Mouse (Mus musculus) forebrain, embryonic 14.5 days (tissue): ENCODE data around the gene Ldlrap1. TPM values are rescaled to one million over a fixed set of nuclear protein-coding genes. Genes with fewer than 3 reads are reported as not detected.

Experiments used
- ATAC-seq: fragments of 200-750 bp; cut with Nextera tagmentation; 2 replicates; pipeline ENCODE4 v1.8.0; 2017; ENCODE audit warnings: mild to moderate bottlenecking, moderate library complexity
- DNase-seq: peaks from one replicate; pipeline ENCODE4 v3.0.0-alpha.2; 2015; ENCODE audit warnings: low spot score
- H3K27ac ChIP-seq: fragments of 300-500 bp; sonication (generic); 2 replicates; pipeline ENCODE4 v1.5.1; 2014; ENCODE audit warnings: low read depth, mild to moderate bottlenecking, control low read depth, low read length, moderate library complexity
- H3K27me3 ChIP-seq: fragments of 300-500 bp; sonication (generic); replicated peaks from 2 replicates; pipeline ENCODE4 v1.6.1; 2014; ENCODE audit warnings: low read length, control low read depth, mixed read lengths; ENCODE audit not compliant: control insufficient read depth, insufficient read depth
- H3K36me3 ChIP-seq: fragments of 300-500 bp; sonication (generic); 2 replicates; pipeline ENCODE4 v1.6.1; 2014; ENCODE audit warnings: low read length, control low read depth; ENCODE audit not compliant: control insufficient read depth, insufficient read depth
- H3K4me1 ChIP-seq: fragments of 300-500 bp; sonication (generic); 2 replicates; pipeline ENCODE4 v1.6.1; 2014; ENCODE audit warnings: antibody characterized with exemption, low read length, control low read depth; ENCODE audit not compliant: control insufficient read depth, insufficient read depth
- H3K4me2 ChIP-seq: fragments of 300-500 bp; sonication (generic); 2 replicates; pipeline ENCODE4 v1.6.1; 2014; ENCODE audit warnings: mild to moderate bottlenecking, control low read depth, low read length
- H3K4me3 ChIP-seq: fragments of 300-500 bp; sonication (generic); 2 replicates; pipeline ENCODE4 v1.5.1; 2014; ENCODE audit warnings: low read depth, low read length, control low read depth
- H3K9ac ChIP-seq: fragments of 300-500 bp; sonication (generic); 2 replicates; pipeline ENCODE4 v1.6.1; 2014; ENCODE audit warnings: mild to moderate bottlenecking, low read length, control low read depth, moderate library complexity
- H3K9me3 ChIP-seq: fragments of 300-500 bp; sonication (generic); replicated peaks from 2 replicates; pipeline ENCODE4 v1.6.1; 2016; ENCODE audit warnings: low read length, control low read depth, mixed read lengths; ENCODE audit not compliant: control insufficient read depth
- WGBS: fragments of 180-500 bp; shearing (Covaris S2); extraction: QIAGEN DNeasy Blood & Tissue Kit; methylation state at CpG from one replicate; pipeline ENCODE4 v1.1.7; 2014; 5-methylcytosine and 5-hydroxymethylcytosine counted together
- polyA plus RNA-seq: library from polyadenylated mRNA; unstranded; fragments of >200 nt; fragmentation: Nextera tagmentation; extraction: Ambion mirVana; gene quantifications from 2 replicates; pipeline ENCODE4 v1.2.1, GENCODE M21; 2014

Ldlrap1 gene
- polyA plus RNA-seq, 1 experiment from 2014 or later, result 1.6 TPM

GRCm38 (mm10) chr4:134766904-134767425 is 859 bp downstream of the Ldlrap1 start:
- ATAC-seq (no peak), DNase-seq (no peak)
- peak overlapping the region; percentile 46 for H3K4me3 ChIP-seq
- H3K27me3 ChIP-seq, result peaks cover 5% of the 10 kb centered on the region; the same call in 1 of the 2 replicates
- peak overlapping the region; percentile 95 for H3K4me2 ChIP-seq
- peaks cover 9% of the 10 kb centered on the region for H3K4me1 ChIP-seq
- no peaks in the 10 kb centered on the region for H3K9me3 ChIP-seq
- 2% methylated on average over 23 of the region's 23 CpGs for WGBS
- no peaks in the 10 kb centered on the region for H3K36me3 ChIP-seq
- no peak overlapping the region for H3K27ac ChIP-seq
- peak overlapping the region; percentile 58 for H3K9ac ChIP-seq

GRCm38 (mm10) chr4:134766277-134766676 is 1.5 kb downstream of the Ldlrap1 start:
- no peak for ATAC-seq
- Histone ChIP-seq H3K27ac (no peak overlapping the region), H3K4me1 (peaks cover 9% of the 10 kb centered on the region), H3K4me3 (no peak overlapping the region), H3K9ac (no peak overlapping the region), H3K4me2 (no peak overlapping the region), H3K27me3 (peaks cover 5% of the 10 kb centered on the region; the same call in 1 of the 2 replicates), H3K9me3 (no peaks in the 10 kb centered on the region), H3K36me3 (no peaks in the 10 kb centered on the region)
- DNase-seq, result no peak
- 73% methylated on average over 6 of the region's 6 CpGs for WGBS

GRCm38 (mm10) chr4:134764333-134764732 is 3.5 kb downstream of the Ldlrap1 start:
- H3K36me3 ChIP-seq, result no peaks in the 10 kb centered on the region
- ATAC-seq (no peak), DNase-seq (no peak)
- 77% methylated on average over 3 of the region's 3 CpGs for WGBS
- H3K27me3 ChIP-seq, result peaks cover 4% of the 10 kb centered on the region; the same call in 1 of the 2 replicates
- no peak overlapping the region for H3K27ac ChIP-seq
- no peak overlapping the region for H3K4me2 ChIP-seq
- no peak overlapping the region for H3K4me3 ChIP-seq
- H3K4me1 ChIP-seq, result peaks cover 9% of the 10 kb centered on the region
- no peaks in the 10 kb centered on the region for H3K9me3 ChIP-seq
- H3K9ac ChIP-seq, result no peak overlapping the region

GRCm38 (mm10) chr4:134762360-134762759 is 5.5 kb downstream of the Ldlrap1 start:
- Histone ChIP-seq H3K9me3 (no peaks in the 10 kb centered on the region), H3K9ac (no peak overlapping the region), H3K4me3 (no peak overlapping the region), H3K4me2 (no peak overlapping the region), H3K27me3 (no peaks in the 10 kb centered on the region), H3K4me1 (peaks cover 6% of the 10 kb centered on the region), H3K27ac (no peak overlapping the region), H3K36me3 (no peaks in the 10 kb centered on the region)
- DNase-seq (no peak), ATAC-seq (no peak)
- 87% methylated on average over 6 of the region's 6 CpGs for WGBS

GRCm38 (mm10) chr4:134760793-134761201 is 7.0 kb downstream of the Ldlrap1 start:
- H3K9ac ChIP-seq, result no peak overlapping the region
- no peaks in the 10 kb centered on the region for H3K27me3 ChIP-seq
- no peak overlapping the region for H3K4me3 ChIP-seq
- no peaks in the 10 kb centered on the region for H3K9me3 ChIP-seq
- H3K4me2 ChIP-seq, result no peak overlapping the region
- H3K27ac ChIP-seq, result no peak overlapping the region
- no peaks in the 10 kb centered on the region for H3K36me3 ChIP-seq
- WGBS, result 56% methylated on average over 9 of the region's 9 CpGs
- DNase-seq, result no peak
- ATAC-seq, result no peak
- H3K4me1 ChIP-seq, result no peaks in the 10 kb centered on the region

GRCm38 (mm10) chr4:134760281-134760680 is 7.5 kb downstream of the Ldlrap1 start:
- no peaks in the 10 kb centered on the region for H3K9me3 ChIP-seq
- no peak overlapping the region for H3K9ac ChIP-seq
- H3K27ac ChIP-seq, result no peak overlapping the region
- H3K4me1 ChIP-seq, result no peaks in the 10 kb centered on the region
- no peak overlapping the region for H3K4me2 ChIP-seq
- DNase-seq (no peak), ATAC-seq (no peak)
- no peak overlapping the region for H3K4me3 ChIP-seq
- 89% methylated on average over 6 of the region's 6 CpGs for WGBS
- H3K36me3 ChIP-seq, result no peaks in the 10 kb centered on the region
- H3K27me3 ChIP-seq, result no peaks in the 10 kb centered on the region

- Histone ChIP-seq H3K9me3 (no peaks in the 10 kb centered on the region), H3K27ac (no peak overlapping the region), H3K4me2 (no peak overlapping the region), H3K4me1 (no peaks in the 10 kb centered on the region), H3K4me3 (no peak overlapping the region), H3K27me3 (no peaks in the 10 kb centered on the region), H3K9ac (no peak overlapping the region), H3K36me3 (no peaks in the 10 kb centered on the region)
- DNase-seq (no peak), ATAC-seq (no peak)
- 94% methylated on average over 7 of the region's 7 CpGs for WGBS
Observed at GRCm38 (mm10) chr4:134759564-134759963, 8.3 kb downstream of the Ldlrap1 start.

GRCm38 (mm10) chr4:134758922-134759321 is 8.9 kb downstream of the Ldlrap1 start:
- no peak overlapping the region for H3K27ac ChIP-seq
- ATAC-seq (no peak), DNase-seq (no peak)
- no peaks in the 10 kb centered on the region for H3K27me3 ChIP-seq
- no peak overlapping the region for H3K9ac ChIP-seq
- no peaks in the 10 kb centered on the region for H3K9me3 ChIP-seq
- H3K4me3 ChIP-seq, result no peak overlapping the region
- no peaks in the 10 kb centered on the region for H3K4me1 ChIP-seq
- no peak overlapping the region for H3K4me2 ChIP-seq
- no peaks in the 10 kb centered on the region for H3K36me3 ChIP-seq
- 95% methylated on average over 14 of the region's 14 CpGs for WGBS

- Histone ChIP-seq H3K4me3 (no peak overlapping the region), H3K4me2 (no peak overlapping the region), H3K9me3 (no peaks in the 10 kb centered on the region), H3K9ac (no peak overlapping the region), H3K27me3 (no peaks in the 10 kb centered on the region), H3K4me1 (no peaks in the 10 kb centered on the region), H3K36me3 (no peaks in the 10 kb centered on the region), H3K27ac (no peak overlapping the region)
- DNase-seq, result no peak
- WGBS, result 90% methylated on average over 4 of the region's 4 CpGs
- no peak for ATAC-seq
Observed at GRCm38 (mm10) chr4:134758367-134758766, 9.5 kb downstream of the Ldlrap1 start.
